Mouse (Mus musculus) right cerebral cortex, adult 2 months (tissue): ENCODE measurements at regions not wholly inside any gene's neighbourhood (a gene's known extent, or its start where the extent isn't known, plus 50 kb on each side); places are given as distances from the start of the nearest gene placed in this dataset.

ENCODE experiments used
- DNase-seq, 2 experiments: peaks; one replicate each; pipeline ENCODE4 v3.0.0; 2021 to 2022; ENCODE audit warnings: low spot score in 2 of 2

GRCm38 (mm10) chr10:67439042-67439635 lies 96.1 kb upstream of the Egr2 start:
- DNase-seq: no peak

- no peak for DNase-seq
Observed at GRCm38 (mm10) chr10:67439844-67440243, 95.4 kb upstream of the Egr2 start.

- DNase-seq: peak; percentile 6 to 8
Observed at GRCm38 (mm10) chr10:67441243-67441642, 94.0 kb upstream of the Egr2 start.

GRCm38 (mm10) chr10:67448875-67449274 lies 86.4 kb upstream of the Egr2 start:
- DNase-seq: no peak

- DNase-seq: no peak
Observed at GRCm38 (mm10) chr10:67454149-67454548, 81.1 kb upstream of the Egr2 start.

- peak; percentile 12 to 15 for DNase-seq
Observed at GRCm38 (mm10) chr10:67458447-67459272, 76.6 kb upstream of the Egr2 start.

GRCm38 (mm10) chr10:67461321-67461720 lies 74.0 kb upstream of the Egr2 start:
- no peak for DNase-seq

GRCm38 (mm10) chr10:67461862-67462261 lies 73.4 kb upstream of the Egr2 start:
- no peak for DNase-seq

GRCm38 (mm10) chr10:67468724-67469123 lies 66.6 kb upstream of the Egr2 start:
- DNase-seq: no peak

- no peak for DNase-seq
Observed at GRCm38 (mm10) chr10:67473016-67473415, 62.3 kb upstream of the Egr2 start.

- DNase-seq: no peak
Observed at GRCm38 (mm10) chr10:67474336-67474735, 60.9 kb upstream of the Egr2 start.

- DNase-seq: peak; percentile 73 to 80
Observed at GRCm38 (mm10) chr10:67482268-67482667, 53.0 kb upstream of the Egr2 start.

GRCm38 (mm10) chr10:67483371-67483770 lies 51.9 kb upstream of the Egr2 start:
- peak; percentile 32 to 34 for DNase-seq

- no peak for DNase-seq
Observed at GRCm38 (mm10) chr10:67484091-67484745, 51.1 kb upstream of the Egr2 start.
